Mouse (Mus musculus) olfactory bulb, adult 2 months (tissue): ENCODE measurements at regions not wholly inside any gene's neighbourhood (a gene's known extent, or its start where the extent isn't known, plus 50 kb on each side); places are given as distances from the start of the nearest gene placed in this dataset.

Experiments
- H3K27ac ChIP-seq: fragments of 200-500 bp; 2 replicates; pipeline ENCODE4 v1.5.1; 2012; ENCODE audit warnings: low read depth, low read length; ENCODE audit not compliant: insufficient read depth
- H3K4me1 ChIP-seq: fragments of 200-500 bp; 2 replicates; pipeline ENCODE4 v1.6.1; 2012; ENCODE audit warnings: low read length; ENCODE audit not compliant: control insufficient read depth, insufficient read depth
- H3K4me3 ChIP-seq: fragments of 200-500 bp; 2 replicates; pipeline ENCODE4 v1.5.1; 2012; ENCODE audit warnings: mild to moderate bottlenecking, low read depth, low read length, moderate library complexity; ENCODE audit not compliant: insufficient read depth
- CTCF ChIP-seq: fragments of 200-500 bp; IDR thresholded peaks from 2 replicates; pipeline ENCODE4 v1.5.1; 2012; ENCODE audit warnings: low read depth, mild to moderate bottlenecking, low read length, moderate library complexity; ENCODE audit not compliant: insufficient read depth
- POLR2A ChIP-seq: fragments of 200-500 bp; IDR thresholded peaks from 2 replicates; pipeline ENCODE4 v1.6.1; 2012; ENCODE audit warnings: mild to moderate bottlenecking, low read depth, low read length, moderate library complexity; ENCODE audit not compliant: insufficient read depth
- WGBS: fragments of 180-500 bp; shearing (Covaris S2); methylation state at CpG from one replicate; pipeline ENCODE4 v1.1.7; 2018; 5-methylcytosine and 5-hydroxymethylcytosine counted together

DNA sequence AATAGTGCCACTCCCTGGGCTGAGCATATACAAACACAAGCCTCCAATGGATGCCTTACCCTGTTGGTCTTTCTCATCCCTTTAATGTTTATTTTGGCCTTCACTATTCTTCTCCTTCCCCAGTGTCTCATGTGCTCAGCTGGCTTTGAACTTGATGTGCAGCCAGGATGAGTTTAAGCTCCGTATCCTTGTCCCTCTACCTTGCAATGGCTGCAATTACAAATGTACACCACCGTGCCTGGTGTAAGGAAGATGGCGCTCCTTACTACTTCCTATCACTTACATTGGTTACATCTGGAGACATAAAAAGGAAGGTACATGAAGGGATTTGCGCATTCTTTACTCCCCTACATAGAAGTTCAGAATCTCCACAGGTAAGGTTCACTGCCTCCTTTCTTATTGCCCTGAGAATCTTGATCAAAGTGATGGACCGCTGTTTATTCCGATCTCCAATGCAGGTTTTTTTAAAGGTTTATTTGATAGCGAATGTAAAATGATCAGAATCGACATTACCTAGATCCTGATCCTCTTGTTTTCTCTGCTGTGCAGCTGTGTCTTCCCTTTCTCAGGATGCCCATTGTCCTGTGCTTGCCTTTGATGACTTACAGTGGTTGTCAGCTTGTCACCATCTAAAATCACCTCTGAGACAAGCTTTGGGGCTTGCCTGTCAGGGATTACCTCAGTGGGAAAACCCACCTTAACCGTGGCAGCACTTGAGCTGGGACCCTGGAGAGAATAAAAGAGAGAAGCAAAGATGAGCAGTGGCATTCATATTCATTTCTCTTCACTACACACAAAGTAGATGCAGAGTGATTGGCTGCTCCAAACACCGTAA is 178.1 kb downstream of the Ifng start:
- 95% methylated on average over 10 of the region's 10 CpGs for WGBS
- Histone ChIP-seq H3K27ac (no peak overlapping the region), H3K4me1 (no peaks in the 10 kb centered on the region), H3K4me3 (no peak overlapping the region)
- TF ChIP-seq CTCF (no peak), POLR2A (no peak)

DNA sequence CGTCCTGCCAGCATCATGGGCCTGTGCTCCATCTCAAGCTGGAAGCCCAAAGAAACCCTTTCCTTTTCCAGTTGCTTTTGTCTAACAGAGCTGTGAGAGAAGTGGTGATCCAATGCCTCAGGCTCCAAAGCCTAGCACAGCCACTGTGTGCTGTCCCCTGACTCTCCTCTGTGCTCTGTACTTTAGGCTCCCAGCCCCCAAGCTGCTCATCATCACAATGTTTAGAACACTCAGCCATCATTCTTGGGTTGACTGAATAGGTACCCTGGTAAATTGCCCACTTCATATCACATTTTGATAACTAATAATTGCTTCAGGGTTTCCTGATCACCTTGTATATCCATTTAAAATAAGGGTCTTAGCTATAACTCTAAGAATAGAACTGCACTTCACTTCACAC is 178.8 kb downstream of the Ifng start:
- Histone ChIP-seq H3K4me3 (no peak overlapping the region), H3K4me1 (no peaks in the 10 kb centered on the region), H3K27ac (no peak overlapping the region)
- WGBS: 58% methylated on average over 1 of the region's 1 CpGs
- no peak for TF ChIP-seq CTCF

- Histone ChIP-seq H3K4me3 (no peak overlapping the region), H3K4me1 (no peaks in the 10 kb centered on the region), H3K27ac (no peak overlapping the region)
- TF ChIP-seq CTCF: no peak
- no peak for TF ChIP-seq POLR2A
Observed at GRCm38 (mm10) chr10:118620611-118621010, 179.8 kb downstream of the Ifng start.

GRCm38 (mm10) chr10:118621546-118621945 is 180.7 kb downstream of the Ifng start:
- 85% methylated on average over 4 of the region's 4 CpGs for WGBS
- TF ChIP-seq CTCF (no peak), POLR2A (no peak)
- Histone ChIP-seq H3K27ac (no peak overlapping the region), H3K4me3 (no peak overlapping the region), H3K4me1 (no peaks in the 10 kb centered on the region)

DNA sequence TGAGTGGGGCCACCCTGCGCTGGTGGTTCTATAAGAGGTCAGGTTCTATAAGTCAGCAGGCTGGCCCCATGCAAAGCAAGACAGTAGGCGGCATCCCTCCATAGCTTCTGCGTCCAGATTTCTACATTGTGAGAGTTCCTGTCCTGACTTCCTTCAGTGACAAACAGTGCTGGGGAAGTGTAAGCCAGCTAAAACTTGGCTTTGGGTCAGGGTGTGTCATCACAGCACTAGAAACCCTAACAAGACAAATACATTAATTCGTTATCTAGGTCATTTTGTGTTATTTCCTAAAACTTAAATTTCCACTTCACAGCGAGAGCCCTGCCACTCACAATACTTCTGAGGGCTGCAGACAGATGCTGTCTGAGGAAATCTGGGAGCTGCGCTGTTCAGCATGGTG is 181.3 kb downstream of the Ifng start:
- TF ChIP-seq CTCF (no peak), POLR2A (no peak)
- no peaks in the 10 kb centered on the region for H3K4me1 ChIP-seq
- H3K27ac ChIP-seq: no peak overlapping the region
- H3K4me3 ChIP-seq: no peak overlapping the region
- 88% methylated on average over 6 of the region's 6 CpGs for WGBS

- WGBS: 91% methylated on average over 2 of the region's 2 CpGs
- TF ChIP-seq POLR2A (no peak), CTCF (no peak)
- no peak overlapping the region for H3K27ac ChIP-seq
- no peak overlapping the region for H3K4me3 ChIP-seq
- H3K4me1 ChIP-seq: no peaks in the 10 kb centered on the region
Observed at GRCm38 (mm10) chr10:118622916-118623315, 182.1 kb downstream of the Ifng start.

DNA sequence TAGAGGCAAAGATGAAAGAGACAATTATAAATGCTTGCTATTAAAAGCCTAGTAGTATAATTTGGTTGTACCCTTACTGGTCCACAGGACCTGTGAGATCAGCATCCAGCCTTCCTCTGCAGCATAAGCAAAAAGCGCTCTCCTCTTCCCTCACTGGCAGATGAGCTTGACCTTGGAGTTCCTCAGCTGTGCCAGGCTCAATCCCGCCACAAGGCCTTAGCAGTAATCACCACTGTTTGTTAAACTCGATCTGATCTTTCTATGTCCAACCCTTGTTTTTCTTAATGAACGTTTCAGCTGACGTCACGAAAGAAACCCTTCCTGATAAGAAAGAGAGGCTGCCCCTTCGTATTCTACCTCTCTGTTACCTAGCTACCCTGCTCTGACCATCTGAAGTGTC is 183.5 kb downstream of the Ifng start:
- TF ChIP-seq CTCF (no peak), POLR2A (no peak)
- Histone ChIP-seq H3K4me3 (no peak overlapping the region), H3K27ac (no peak overlapping the region), H3K4me1 (no peaks in the 10 kb centered on the region)
- WGBS: 91% methylated on average over 7 of the region's 7 CpGs

DNA sequence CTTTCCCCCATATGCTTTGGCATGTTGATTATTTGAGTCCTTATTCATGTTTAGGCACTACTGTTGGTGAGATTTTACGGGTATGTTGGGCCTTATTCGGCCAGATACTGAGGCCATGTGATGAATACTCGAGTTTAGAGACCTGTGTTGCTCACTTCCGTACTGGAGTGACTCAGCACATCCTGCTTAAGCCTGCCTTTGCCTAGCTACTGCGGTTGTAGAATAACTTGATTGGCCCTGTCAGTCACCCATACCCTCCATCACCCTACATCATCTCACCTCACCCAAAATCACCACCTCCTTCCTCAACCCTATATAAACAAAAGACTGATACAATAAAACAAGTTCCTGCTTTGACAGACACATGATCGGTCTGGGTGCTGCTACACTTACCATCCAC is 187.2 kb downstream of the Ifng start:
- Histone ChIP-seq H3K4me3 (no peak overlapping the region), H3K4me1 (no peaks in the 10 kb centered on the region), H3K27ac (no peak overlapping the region)
- 94% methylated on average over 6 of the region's 6 CpGs for WGBS
- no peak for TF ChIP-seq POLR2A
- no peak for TF ChIP-seq CTCF

- Histone ChIP-seq H3K4me1 (no peaks in the 10 kb centered on the region), H3K27ac (no peak overlapping the region), H3K4me3 (no peak overlapping the region)
- 89% methylated on average over 22 of the region's 22 CpGs for WGBS
- TF ChIP-seq POLR2A (no peak), CTCF (no peak)
Observed at GRCm38 (mm10) chr10:118629360-118630040, 188.7 kb downstream of the Ifng start.
